Mouse (Mus musculus) left cerebral cortex, postnatal 25 days (tissue): ENCODE results near the gene Ddx50. TPM values are rescaled to one million over a fixed set of nuclear protein-coding genes. Genes with fewer than 3 reads are reported as not detected.

ENCODE experiments used
- DNase-seq, 2 experiments: peaks; one replicate each; pipeline ENCODE4 v3.0.0; 2022; ENCODE audit warnings: low spot score in 2 of 2, mixed read lengths in 1 of 2
- intact Hi-C: fragments of 180-260 bp; cut with DNase I; formaldehyde crosslinking; loops from one replicate; pipeline ENCODE4 v1.15.1; 2025
- total RNA-seq, 2 experiments: library from RNA; stranded (reverse); gene quantifications; 2 replicates each; pipeline ENCODE4 v1.2.3; 2021

Ddx50 gene
- total RNA-seq: 10 to 100 TPM; 85.1 to 95.6 TPM

DNA sequence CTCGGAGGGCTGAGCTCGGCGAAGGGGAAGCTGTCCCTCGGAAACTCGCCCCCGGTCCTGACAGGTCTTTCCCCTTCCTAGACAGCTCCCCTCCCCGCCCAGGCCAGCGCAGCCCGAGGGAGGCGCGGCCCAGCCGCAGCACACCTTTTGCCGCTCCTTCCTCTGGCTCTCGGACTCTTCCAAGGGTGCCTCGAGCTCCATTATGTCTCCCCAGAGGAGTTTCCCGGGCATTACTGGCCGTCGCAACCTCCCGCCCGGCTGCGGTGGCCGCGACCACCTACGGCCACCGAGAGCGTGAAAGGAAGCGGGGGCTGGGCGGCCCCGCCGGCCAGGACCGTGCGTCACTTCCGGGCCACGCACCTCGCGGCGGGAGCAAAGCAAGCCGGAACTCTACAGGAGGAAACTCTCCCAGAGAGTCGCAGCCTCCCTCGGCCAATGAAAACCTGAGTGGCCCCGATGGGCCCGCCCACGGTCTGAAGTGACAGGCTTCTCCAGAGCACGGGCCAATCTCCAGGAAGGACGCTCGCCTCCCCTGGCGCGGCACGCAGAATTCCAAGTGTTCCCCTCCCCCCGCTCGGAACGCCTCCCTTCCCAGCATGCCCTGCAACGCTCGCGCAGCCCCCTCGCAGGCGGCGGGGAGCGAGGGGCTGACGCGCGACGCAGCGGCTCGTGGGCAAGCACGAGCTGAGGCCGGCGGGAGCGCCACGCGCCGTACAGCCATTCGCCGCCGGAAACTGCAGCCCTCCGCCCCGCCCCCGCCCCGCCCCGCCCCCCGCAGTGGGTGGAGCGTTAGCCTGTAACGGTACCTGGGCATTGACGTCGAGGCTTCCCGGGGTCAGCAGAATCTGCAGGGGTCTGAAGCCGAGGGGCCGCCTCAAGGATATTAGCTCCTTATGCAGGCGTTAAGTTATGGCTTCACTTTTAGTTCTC lies at the start of gene Ddx50:
Gene Ddx50 (minus strand): TSS at position 338 of the 930 bp plus-strand sequence.
- intact Hi-C loops: loop anchor here (1.0 to 5.0 kb wide), 3 partner anchors 74 to 164 kb away; partner anchors contain the start of genes Ccar1 and Vps26a
- DNase-seq: peak; percentile 100

DNA sequence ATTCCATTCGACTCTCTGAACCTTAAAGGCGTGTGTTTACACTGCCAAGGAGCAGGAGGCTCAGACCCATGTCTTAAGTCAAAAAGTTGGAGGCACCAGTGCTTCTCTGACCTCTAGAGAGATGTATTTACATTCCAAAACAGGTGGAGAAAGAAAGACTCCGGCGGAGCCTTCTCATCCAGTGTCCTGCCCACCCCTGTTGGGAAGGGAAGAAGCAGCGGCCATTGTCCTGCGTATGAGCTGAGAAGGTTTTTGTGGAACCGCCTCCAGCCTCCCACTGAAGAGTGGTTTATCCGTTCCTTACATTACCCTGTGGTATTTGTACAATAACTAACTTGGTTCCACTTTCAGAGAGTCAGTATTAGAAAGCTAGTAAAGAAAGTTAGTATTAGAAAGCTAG lies 41.8 kb upstream of the Ddx50 start:
- intact Hi-C loops: no loop called here
- DNase-seq: no peak

DNA sequence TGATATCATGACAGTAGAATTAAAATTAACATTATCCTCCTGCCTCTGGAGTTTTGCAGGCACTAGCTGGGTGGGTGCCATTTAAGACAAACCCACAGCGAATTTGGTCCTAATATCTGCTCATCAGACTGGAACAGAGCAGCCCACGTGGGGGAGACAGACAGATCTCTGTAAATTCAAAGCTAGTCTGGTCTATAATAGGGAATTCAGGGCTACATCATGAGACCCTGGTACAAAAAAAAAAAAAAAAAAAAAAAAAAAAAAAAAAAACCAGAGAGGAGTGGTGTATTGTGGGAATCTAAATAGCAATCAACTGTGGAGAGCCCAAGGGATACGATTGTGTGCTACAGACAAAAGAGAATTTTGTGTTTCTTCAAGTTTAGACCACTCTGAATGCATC lies 41.2 kb upstream of the Ddx50 start:
- intact Hi-C loops: no loop called here

GRCm38 (mm10) chr10:62687032-62687674 lies 36.1 kb upstream of the Ddx50 start:
- intact Hi-C loops: no loop called here
- DNase-seq: peak in 1 of 2 experiments; percentile 4

More for the DNA sequence above, 41.2 kb upstream of the Ddx50 start:
- DNase-seq: no peak

DNA sequence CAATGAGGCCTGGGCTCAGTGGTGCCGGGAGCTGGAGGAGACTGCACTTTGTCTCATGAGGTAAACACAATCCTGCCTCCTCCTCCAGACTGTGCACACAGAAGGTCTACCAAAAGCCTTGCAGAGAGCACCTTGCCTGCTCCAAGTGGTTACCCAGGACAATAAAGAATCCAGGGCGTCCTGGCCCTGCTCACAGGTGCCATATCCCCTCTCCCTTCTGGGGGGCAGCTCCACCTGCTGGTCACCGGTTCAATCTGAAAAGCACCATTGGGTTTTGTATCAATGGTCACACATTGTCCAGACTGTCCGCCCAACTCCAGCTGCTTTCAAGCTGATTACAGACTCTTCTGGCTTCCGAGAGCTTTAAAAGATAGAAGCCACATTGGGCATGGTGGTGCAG lies 32.0 kb upstream of the Ddx50 start:
- intact Hi-C loops: no loop called here
- DNase-seq: no peak

- intact Hi-C loops: no loop called here
- no peak for DNase-seq
Observed at GRCm38 (mm10) chr10:62679833-62680232, 28.8 kb upstream of the Ddx50 start.

DNA sequence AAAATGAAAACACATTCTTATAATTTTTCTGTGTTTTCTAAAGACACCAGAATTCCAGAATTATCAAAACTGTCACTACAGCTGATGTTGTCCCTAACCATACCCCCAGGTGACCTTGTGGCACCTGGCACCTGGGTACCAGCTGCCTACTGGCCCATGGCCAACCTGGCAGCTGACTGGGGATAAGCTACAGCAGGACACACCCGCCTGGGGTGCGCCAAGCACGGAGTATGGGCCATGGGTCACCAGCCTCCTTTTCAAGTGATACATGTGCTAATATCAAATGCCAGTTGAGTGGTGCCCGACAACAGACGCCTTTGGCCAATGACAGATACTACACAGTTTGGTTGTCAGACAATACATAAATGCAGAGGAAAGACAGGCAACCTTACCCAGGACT lies 26.3 kb upstream of the Ddx50 start:
- DNase-seq: no peak
- intact Hi-C loops: no loop called here

DNA sequence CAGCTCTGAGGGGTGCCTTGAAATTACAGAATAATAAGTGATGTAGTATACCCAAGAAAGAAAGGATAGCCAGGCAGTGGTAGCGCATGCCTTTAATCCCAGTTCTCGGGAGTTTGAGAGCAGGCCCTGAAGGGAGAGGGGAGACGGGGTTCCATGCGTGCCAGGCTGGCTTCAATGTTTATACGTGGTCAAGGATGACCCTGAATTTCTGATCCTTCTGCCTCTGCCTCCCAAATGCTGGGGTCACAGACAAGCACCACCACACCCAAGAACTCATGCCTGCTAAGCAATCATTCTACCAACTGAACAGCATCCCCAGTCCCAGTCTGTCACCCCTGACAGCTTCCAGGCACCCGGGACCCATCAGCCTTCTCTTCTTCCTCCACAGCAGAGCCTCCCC lies 25.2 kb upstream of the Ddx50 start:
- intact Hi-C loops: no loop called here
- no peak for DNase-seq

DNA sequence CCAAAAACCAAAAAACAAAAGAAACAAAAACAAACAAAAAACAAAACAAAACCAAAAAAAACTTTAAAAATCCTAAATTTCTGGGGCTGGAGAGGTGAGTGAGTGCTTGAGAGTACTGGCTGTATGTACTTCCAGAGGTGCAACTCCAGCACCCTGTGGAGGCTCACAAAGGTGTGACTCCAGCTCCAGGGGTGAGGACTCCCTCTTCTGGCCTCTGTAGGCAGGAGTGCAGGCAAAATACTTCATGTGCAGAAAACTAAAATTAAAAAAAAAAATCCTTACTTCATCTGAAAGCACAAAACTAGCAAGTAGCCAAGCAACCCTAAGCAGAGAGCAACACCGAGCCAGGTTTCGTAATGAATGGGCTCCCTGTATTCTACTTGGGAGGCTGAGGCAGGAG lies 21.3 kb upstream of the Ddx50 start:
- no peak for DNase-seq
- intact Hi-C loops: no loop called here

- no peak for DNase-seq
- intact Hi-C loops: no loop called here
Observed at GRCm38 (mm10) chr10:62669245-62669644, 18.2 kb upstream of the Ddx50 start.

DNA sequence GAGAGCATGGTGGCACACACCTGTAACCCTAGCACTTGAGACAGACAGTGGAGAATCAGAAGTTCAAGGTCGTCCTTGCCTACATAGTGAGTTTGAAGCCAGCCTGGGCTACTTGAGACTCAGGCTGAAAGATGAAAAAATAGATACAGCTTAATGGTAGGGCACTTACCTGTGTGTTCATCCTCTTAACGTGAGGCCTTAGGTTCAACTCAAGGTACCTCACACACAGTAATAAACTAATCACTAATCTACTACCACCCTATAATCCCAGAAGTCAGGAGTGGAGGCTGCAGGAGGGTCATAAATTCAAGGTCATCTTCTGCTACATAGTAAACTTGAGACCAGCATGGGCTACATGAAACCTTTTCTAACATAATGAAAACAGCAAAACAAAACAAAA lies 17.4 kb upstream of the Ddx50 start:
- intact Hi-C loops: no loop called here
- no peak for DNase-seq

DNA sequence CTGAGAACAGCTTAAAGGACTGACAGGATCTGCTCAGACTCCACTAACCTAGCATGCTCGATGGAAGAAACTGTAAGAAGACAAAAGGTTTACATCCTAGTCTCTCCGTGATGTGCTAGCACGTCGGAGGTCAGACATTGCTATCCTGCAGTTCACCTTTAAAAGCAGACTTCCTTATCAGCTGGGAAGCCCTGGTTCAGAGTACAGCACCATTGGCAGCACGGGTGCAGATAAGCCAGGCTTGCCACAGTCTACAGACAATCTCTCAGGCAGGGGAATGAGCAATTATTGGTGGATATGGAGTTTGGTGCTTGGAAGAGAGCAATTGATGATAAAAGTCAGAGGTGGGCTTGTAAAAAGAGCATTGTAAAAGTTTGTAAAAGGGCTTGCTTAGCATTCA lies 17.0 kb upstream of the Ddx50 start:
- intact Hi-C loops: no loop called here
- DNase-seq: no peak

DNA sequence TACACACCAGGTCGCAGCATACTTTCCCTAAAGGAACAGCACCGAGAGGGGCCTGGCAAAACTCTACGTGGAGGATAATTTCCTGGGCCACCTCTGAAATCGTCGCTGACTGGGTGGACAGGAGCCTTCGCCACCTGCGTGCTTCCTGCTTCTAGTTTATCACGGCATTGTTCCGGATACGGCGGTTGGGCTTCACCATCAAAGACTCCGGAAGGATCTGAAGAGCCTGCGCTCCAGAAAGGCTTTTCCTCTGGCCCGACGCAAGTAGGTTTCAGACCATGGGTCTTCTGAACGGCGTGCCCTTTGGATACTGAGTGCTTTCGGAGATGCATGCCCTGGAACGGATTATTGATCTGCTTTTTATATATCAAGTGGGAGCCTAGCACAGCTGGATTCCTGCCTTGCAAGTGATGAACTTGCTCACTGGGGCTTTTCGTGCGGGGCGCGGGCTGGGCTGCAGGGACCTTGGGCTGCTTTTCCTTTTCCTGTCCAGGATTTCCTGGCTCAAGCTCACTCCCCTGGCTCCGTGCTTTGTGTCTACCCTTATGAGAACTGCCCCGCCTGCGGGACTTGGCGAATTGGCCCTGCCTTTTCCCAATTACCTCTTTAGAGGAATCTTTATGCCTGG lies 14.1 kb upstream of the Ddx50 start:
- DNase-seq: no peak
- intact Hi-C loops: no loop called here

- no peak for DNase-seq
- intact Hi-C loops: no loop called here
Observed at GRCm38 (mm10) chr10:62664171-62664570, 13.2 kb upstream of the Ddx50 start.

GRCm38 (mm10) chr10:62656711-62657110 lies 5.7 kb upstream of the Ddx50 start:
- intact Hi-C loops: no loop called here
- no peak for DNase-seq

DNA sequence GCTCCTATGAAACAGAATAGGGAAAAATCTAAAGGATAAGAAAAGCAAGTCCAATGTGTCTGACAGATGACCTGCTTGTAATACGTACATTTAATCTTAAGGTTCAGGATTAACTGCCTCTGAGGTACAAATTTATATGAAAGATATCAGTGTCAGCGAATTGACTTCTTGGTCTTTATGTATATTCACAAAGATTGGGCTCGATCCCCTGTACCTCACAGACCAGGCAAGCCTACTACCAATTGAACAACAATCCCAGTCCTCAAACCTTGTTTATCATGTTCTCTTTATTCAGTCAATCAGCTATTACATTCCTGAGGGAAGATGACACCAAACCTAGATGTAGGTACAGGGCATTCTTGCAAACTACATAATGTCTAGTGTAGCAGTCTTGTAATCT lies 943 bp upstream of the Ddx50 start:
- intact Hi-C loops: loop anchor here (1.0 to 5.0 kb wide), 3 partner anchors 73 to 165 kb away; partner anchors contain the start of genes Ccar1 and Vps26a
- no peak for DNase-seq

DNA sequence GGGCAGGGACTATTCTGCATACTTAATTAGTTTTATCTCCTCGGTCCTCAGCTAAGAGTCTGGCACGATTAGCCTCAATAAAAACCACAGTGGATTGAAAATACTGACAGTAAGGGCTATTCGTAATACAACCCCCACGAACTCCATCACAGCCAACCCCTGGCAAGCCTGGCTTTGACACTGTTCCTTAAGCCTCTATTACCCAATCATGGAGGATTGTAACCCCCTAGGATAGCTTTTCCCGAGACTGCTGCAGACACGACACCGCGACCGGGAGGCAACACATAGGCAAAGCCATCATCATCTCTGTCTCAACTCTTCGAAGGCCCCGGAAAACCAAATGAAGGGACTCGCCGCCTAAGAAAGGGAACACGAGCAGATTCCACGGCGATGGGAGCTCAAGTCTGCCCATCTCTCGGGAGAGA lies 648 bp downstream of the Ddx50 start:
- intact Hi-C loops: loop anchor here (2.0 to 5.0 kb wide), 2 partner anchors 142 to 163 kb away; partner anchors contain the start of genes Ccar1 and Vps26a
- DNase-seq: peak in 1 of 2 experiments; percentile 6

DNA sequence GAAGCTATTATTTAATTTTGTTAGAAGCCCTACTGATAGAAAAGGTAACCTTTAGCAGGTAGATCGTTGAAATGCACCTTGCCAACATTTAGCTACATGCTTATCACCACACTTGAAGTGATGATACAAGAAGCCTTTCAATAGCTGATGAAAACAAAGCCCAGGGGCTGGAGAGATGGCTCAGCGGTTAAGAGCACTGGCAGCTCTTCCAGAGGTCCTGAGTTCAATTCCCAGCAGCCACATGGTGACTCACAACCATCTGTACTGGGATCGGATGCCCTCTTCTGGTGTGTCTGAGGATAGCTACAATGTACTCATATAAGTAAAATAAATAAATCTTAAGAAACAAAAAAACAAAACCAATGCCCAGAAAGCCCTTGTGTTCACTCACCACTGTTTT lies 46.9 kb downstream of the Ddx50 start:
- intact Hi-C loops: no loop called here
- no peak for DNase-seq

- no peak for DNase-seq
- intact Hi-C loops: no loop called here
Observed at GRCm38 (mm10) chr10:62603233-62604030, 47.6 kb downstream of the Ddx50 start.
